Mouse (Mus musculus) gastrocnemius, postnatal 4 days (tissue): ENCODE data around the gene Il9r. TPM values are rescaled to one million over a fixed set of nuclear protein-coding genes. Genes with fewer than 3 reads are reported as not detected.

Source experiments
- DNase-seq, 2 experiments: peaks; one replicate each; pipeline ENCODE4 v3.0.0; 2021 to 2022; ENCODE audit warnings: low spot score in 2 of 2, mixed read lengths in 2 of 2
- long read RNA-seq, 2 experiments: library from polyadenylated mRNA; stranded (forward); transcript quantifications; one replicate each; pipeline ENCODE4 v2.0.0; 2021
- total RNA-seq, 2 experiments: library from RNA; stranded (reverse); gene quantifications; 2 replicates each; pipeline ENCODE4 v1.2.3; 2021

The Il9r gene
- total RNA-seq = under 1 TPM; 0.12 to 0.23 TPM
- long read RNA-seq, experiment 1 = 0 reads
- long read RNA-seq, experiment 2 = 0 reads

DNA sequence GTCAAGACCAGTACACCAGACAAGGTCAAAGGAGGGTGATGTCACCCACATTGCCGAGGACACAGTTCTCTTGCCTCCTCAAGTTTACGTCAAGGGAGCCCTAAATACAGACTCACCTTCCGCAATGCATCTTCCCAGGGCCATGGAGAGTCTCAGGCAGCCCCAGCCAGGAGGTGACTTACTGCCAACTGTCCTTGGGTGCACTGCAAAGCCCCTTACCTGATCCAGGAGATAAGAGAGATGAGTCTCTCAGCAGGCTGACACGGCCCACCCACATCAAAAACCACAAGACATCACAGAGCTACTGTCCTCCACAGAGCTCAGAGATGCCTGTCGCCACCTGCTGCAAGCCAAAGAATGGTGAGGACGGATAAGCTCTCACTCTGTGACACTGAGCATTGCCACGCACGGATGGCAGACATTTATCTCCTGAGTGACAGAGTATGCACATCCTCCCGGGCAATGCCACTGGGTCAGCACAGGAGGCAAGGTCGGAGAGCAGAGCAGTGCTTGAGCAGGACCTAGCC, at the start of gene Il9r:
Gene Il9r, minus strand, starts transcription at position 205 of the 527 bp plus-strand sequence.
- peak in 1 of 2 experiments; percentile 12 for DNase-seq

DNA sequence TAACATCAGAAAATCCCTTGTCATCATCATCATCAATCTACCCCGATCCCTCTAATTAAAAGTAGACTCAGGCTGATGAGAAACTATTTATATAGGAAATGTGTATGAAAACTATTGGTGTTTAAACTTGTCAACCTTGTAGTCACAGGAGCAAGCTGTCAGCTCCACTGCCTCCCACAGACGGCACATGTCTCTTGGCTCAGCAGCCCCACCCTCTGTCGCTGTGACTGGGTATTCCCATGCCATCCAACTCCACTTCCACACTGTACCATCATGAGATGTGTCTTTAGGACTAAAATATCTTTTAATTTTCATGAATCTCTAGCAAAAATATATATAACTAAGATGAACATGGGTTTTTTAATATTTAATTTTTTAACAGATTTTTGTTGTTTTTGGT, 48.3 kb upstream of the Il9r start:
- DNase-seq = no peak

DNA sequence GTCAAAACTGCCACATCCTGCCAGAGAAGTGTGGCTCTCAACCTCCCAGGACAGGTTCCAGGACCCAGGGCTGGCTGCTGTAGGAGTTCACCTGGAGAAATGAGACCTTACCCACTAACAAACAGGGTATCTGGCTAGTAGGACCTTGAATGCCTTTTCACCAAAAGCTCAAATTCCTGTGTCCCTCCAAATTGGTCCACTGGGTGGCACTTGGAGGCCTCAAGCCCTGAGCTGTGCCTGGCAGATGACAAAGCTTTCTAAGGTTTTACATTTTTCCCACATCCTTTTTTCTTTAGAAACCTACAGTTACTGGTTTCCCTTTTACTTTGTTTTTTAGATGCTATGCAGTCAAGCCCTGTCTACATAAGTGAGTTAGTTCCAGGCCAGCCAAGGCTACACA, 47.0 kb upstream of the Il9r start:
- DNase-seq = no peak

DNA sequence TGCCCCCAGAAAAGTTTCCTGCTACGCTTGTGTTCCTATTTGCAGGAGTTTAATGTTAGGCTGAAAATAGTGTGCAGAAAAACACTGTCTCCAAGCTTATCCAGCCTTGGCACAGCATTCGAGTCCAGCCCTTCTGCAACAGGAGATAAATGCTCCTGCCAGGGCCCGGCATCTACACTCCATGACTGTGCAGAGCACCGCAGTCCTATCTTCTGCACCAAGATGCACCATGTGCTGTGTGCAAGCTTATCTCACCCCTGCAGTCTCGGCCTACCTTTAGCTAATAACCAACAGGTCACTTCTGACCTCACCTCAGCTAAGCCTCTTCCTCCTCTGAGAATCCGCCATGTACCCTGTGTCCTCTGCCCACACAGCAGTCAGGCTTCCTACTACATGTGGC, 45.5 kb upstream of the Il9r start:
- no peak for DNase-seq

DNA sequence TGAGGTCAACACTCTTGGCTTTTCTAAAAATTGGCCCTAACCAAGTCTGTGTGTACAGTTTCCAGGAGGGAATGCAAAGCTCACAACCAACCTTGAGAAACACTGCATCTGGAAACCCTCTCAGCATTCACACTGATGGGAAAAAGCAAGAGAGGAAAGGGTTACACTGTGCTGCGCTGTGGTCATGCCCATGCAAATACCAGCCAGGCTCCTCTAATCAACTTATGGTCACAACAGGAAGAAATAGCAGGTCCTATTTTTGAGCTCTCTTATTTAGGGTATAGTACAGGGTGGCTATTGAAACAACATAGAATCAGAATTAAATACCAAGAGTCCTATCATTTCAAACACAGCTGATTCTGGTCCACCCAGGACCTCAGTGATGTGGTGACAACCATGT, 44.5 kb upstream of the Il9r start:
- DNase-seq = no peak

DNA sequence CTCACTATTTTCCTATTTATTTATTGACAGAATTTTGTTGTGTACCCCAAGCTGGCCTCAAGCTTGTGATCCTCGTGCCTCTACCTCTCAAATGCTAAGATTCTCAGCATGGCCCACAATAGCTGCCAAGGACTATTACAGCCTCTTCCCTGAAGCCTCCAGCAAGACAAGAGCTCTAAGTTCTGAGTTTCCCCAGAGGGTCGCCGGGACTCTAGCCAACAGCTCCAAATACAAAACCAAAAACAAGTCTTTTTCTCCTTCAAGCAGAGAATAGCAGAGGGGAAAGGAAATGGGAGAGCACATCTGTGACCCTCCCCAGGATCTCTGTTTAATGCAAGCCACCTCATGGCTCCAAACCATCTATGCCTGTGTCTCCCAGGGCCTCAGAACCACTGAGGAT, 44.0 kb upstream of the Il9r start:
- peak in 1 of 2 experiments; percentile 67 for DNase-seq

DNA sequence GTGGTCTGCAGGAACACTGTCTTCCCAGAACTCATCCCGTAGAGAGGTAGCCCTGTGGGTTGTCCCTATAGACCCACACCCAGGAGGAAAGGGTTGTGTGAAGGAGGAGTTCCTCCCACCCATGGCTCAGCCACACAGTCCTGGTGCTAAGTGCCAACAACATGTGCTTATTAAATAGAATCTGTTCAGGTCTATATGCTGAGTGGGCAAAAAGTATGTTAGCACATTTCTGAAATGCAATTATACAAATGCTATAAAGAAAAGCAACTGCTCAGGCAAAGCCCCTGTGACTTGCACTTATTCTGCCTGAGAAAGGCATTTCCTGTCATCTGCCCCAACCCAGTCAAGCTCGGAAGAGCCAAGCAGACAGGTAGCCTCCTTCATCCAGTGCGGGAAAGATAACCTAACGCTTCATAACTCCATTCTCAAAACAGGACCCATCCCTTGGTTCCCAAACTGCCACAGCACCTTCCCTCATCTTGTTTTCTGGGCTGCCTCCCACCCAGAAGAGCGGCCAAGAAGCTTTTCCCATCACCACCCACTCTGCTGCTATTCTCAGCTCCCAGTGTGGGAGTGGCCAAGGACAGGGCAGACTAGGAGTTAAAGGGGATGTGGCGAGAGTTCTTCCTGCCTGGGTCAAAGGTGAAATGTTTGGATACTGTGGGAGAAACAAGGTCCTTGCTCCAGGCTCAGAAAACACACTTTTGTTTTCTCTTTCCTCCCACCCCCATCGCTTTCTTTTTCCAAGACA, 43.3 kb upstream of the Il9r start:
- DNase-seq = no peak

DNA sequence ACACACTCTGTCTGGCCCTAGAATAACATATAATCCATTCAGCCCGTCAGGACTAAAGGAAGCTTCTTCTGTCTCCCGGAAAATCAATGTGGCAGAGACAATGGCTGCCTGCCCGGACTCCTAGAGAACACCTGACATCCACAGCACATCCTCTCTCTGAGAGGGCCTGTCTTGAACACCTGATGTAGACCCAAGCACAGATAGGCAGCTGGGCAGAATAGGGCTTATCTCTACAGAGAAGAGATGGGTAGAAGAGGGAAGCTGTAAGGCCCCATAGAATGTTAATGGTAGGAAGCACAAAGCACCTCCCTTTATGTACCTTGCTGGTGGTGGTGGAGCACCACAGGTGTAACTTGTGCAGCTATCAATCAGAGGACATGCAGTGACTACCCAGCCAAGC, 42.1 kb upstream of the Il9r start:
- no peak for DNase-seq

DNA sequence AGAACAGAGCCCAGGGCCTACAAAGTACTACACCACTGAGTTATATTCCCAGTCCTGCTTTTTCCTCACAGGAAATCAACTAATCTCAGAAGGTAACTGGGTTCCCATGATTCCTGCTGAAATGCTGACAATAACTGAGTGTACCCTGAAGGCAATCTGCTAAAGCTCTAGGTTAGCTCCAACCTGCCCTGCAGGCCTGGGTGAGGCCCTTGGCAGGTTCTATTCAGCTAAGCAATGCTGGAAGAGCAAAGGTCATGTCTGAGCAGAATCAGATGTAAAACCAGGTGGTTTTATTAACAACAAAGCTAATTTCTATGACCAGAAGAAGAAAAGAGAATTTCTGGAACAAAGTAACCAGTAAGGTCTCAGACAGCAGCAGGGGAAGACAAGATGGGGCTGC, 41.3 kb upstream of the Il9r start:
- no peak for DNase-seq

DNA sequence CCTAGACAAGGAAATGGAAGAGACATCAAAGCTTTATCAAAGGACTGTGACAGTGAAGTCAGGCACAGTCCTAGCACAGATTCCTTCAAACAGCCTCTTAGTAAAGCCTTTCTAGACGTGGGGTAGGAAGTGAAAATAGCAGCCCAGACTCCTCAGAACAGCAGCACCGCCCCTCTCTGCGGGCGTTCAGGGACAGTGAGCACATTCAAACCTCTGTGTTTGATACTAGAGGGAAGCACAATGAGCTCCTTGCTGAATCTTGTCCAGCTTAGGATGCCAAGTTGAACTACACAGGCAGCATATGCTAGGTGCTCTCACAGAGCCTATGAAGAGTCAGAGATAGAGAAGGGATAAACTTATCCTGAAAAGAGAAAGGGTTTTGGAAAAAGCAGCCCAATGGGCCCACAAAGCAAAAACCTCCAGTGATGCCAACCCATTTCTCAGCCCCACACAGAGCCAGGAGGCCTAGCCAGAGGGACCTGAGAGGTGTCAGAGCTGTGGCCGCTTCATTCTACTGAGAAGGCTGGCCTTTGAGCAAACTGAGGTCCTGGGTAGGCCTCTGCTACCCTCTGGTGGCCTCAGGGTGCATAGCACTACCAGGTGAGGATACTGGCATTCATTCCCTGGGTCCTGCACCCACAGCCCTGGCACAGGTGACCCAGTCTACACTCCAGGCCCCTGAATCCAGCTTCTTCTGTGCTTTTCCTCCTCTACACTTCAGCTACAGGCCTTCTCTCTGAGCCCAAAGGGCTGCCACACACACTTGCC, 38.2 kb upstream of the Il9r start:
- DNase-seq = peak in 1 of 2 experiments; percentile 58

DNA sequence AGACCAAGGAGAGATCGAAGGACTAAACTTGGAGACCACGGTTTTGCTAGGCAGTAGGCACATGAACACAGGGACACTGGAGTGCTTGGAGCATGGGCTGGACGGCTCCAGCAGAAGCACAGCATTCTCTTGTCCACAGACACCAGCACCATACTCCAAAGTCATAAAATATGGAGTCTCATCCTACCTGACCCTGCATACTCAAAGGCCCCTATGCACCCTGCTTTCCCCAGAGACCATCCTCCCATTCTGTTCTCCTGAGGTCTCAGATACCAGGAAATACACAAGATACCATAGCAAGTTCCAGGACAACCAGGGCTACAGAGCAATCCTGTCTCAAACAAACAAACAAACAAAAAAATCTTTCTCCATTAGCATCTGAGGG, 37.3 kb upstream of the Il9r start:
- no peak for DNase-seq

DNA sequence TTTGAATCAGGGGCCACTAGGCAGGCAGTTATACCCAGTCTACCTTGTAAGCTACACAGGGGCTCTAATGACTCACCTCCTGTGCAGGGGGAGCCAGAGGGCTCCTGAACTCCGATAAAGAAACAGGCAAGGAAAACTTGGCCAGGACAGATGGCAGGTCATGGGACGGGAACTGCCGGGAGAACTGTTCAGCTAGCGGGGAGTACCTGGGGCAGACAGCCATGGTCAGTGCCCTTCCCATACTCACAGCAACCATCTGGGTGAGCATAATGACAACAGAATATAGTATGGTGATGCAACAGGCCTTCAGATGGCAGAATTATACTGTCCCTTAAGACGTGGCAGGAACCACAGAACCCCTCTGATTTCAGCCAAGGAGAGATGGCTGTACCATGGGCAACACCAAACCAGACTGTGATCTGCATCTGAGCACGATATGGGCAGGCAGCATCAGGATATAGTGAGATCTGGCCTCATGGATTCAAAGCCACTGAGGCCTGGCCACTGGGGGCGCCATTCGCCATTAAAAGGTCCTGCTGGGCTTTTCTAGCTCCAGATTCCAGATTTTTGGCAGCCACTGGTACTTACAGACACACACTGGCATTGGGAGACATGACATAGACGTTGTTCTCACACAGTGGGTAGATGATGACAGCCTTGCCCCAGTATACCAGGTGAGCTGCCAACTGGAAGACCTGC, 36.8 kb upstream of the Il9r start:
- DNase-seq = peak in 1 of 2 experiments; percentile 76

DNA sequence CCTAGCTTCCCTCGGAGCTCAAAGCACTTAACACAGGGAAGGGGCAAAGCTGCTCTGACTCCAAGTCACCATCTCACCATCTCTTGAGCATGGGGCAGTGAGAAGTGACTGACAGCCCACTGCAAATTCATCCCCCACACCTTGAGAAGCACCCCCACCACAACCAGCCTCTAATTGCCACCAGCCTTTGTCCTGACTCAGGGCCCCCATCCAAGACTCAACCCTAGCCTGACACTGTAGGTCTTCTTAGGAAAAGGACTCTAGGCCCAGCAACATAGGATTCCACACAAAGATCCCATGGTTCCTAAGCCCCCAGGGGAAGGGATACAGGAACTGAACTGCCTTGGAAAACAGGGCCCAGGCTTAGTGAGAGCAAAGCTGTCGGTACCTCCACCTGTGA, 36.1 kb upstream of the Il9r start:
- no peak for DNase-seq

DNA sequence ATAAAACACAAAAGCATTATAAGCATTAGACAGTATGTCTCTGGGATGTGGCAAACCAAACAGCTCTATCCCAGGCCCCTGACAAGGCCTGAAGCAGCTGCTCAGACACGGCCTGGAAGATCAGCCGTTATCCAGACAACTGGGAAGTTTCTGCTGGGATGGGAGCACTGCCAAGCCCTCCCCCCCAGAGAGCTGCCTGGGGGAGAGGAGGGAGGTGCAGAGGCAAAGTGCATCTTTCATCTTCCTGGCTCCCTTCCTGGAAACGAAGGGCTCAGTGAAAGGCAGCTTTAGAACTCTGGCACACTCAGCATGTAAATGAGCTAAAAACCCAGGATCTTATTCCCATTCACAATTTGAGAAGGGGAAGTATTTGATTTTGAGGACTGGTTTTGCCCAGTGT, 35.6 kb upstream of the Il9r start:
- peak; percentile 76 to 88 for DNase-seq

DNA sequence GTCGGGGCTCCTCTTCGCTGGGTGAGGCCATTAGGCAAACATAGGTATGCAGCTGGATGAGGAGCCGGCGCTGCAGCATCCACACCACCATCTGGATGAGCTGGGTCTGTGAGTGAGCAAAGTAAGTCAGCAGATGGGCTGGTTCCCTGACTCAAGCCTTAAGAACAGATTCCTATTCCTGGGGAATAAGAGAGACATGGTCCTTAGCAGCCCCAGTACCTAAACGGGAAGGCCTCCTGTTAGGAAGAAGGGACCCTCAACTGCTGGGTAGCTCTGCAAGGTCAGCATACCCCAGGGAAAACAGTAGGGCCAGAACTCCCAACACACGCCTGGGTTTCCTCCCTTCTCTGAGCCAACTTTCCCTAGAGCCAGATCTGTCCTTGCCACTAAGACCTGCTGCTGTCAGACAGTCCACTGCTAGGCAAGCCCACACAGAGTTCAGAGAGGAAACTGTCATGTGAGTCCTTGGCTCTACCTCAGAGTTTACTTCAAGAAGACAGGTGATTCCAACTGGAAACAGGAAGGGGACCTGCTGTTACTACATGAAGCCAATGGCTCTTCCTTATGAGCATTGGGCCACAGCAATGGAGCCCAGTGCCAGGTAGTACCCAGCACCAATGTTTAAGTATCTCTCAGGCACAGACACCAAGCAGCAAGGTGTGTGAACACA, 34.9 kb upstream of the Il9r start:
- DNase-seq = no peak

DNA sequence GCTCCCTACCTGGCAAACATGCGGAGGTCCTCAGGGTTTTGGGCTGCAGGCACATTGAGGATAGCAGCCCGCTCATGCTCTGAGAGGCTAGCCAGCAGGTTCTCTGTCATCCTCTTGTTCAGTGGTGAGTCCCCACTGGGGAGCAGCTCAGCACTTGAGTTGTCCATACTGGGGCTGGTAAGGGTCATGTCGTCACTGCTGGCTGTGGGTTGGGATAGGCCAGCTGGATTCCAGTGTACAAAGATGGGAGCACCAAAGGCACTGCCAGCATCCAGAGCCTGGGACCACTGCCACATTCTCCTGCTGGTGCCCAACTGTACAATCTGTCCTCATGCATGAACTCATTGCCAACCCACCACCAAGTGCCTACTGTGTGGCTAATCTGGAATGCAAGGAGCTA, 33.8 kb upstream of the Il9r start:
- DNase-seq = peak in 1 of 2 experiments; percentile 47

DNA sequence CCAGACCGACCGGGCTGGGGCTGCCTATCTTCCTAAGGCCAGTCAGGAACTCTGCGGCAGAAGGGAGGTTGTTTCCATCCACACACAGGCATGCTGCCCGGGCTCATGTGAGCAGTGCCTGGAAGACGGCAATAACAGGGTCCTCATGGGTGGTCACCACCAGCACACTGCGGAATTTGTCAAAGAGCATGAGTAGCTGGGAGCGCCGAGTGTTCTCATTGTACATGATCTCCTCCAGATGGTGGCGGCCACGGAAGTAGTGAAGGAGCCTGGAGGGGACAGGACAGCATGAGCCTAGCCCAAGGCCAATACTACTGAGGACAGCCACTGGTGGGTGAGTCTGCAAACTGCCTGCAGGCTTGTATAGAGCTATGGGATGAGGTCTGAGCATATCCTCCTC, 32.8 kb upstream of the Il9r start:
- DNase-seq = no peak

DNA sequence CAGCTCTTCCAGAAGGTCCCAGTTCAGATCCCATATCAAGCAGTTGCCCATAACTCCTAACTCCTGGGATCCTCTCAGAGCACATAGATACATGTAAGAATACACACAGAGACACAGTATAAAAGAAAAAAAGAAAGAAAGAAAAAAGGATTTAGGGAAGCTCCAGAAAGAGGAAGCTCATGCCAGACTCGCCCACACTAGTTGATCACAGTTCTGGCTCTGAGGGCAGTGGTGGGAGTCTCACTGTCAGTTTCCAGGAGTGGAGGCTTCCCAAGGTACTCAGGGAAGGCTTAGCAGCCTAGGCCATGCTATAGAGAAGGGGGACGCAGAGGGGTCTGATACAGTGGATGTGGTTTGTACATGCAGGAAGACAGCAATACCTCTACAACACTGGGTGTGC, 31.0 kb upstream of the Il9r start:
- DNase-seq = no peak

DNA sequence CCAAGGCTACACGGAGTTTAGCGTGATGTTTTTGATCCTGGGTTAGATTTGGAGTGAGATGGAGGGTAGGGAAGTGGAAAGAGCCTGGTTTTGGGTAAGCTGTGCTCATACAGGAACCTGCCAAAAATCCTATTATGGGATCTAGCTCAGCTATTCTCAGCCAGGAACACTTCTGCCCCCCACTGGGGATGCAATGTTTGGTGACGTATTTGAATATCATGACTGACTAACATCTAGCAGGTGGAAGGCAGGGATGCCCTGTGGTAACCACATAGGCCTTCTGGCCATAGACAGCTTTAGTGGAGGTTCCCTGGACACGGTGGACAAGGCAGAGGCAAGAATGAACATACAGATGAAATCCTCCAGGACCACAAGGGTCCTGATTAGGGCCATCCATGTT, 30.1 kb upstream of the Il9r start:
- no peak for DNase-seq

DNA sequence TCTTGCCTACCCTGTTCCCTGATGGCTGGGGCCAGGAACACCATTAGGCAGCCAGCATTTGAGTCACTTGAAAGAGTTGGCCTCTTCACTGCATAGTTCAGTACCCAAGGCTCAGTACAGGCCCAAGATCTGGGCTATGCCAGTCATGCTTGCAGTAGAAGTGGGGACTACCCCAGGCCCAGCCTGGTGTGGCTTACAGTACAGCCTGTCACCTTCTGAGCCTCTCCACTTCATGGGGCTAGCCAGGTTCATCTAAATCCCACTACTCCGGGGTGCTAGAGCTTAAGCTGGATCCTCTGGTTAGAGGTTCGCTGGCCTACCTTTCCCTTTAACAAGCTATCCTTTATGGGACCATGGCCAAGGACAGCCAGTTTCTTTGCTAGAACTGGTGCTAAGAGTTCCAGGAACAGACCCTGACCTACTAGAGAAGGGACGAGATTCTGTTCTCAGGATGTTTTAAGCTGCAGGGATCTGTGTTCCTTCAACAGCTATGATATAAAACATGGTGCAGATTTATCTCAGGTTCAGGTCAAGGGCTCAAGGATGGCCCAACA, 28.3 kb upstream of the Il9r start:
- DNase-seq = no peak

DNA sequence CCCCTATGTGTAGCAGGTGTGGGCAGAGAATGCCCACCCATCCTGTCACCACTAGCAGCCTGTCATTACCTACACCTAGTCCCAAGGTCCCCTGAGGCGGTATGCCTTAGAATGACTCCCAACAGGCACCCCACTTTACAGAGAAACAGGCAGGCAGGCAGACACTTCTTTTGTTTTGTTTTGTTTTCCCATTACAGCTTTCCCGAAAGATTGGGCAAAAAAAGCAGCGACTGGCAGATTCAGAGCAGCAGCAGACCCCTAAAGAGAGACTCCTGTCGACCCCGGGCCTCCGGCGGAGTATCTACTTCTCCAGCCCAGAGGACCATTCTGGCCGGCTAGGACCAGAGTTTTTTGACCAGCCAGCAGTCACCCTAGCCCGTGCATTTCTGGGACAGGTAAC, 27.5 kb upstream of the Il9r start:
- DNase-seq = no peak
